Mouse (Mus musculus): ENCODE results near the gene Serpina3a. TPM values are rescaled to one million over a fixed set of nuclear protein-coding genes. Genes with fewer than 3 reads are reported as not detected.
"Not testable (repeated sequence)": the region's sequence is repeated elsewhere in the genome, so short reads cannot be mapped to it uniquely, and the experiment has no call there.

The Serpina3a gene
- polyA plus RNA-seq (2012; rRNA removed), result not detected in 2 replicates

DNA sequence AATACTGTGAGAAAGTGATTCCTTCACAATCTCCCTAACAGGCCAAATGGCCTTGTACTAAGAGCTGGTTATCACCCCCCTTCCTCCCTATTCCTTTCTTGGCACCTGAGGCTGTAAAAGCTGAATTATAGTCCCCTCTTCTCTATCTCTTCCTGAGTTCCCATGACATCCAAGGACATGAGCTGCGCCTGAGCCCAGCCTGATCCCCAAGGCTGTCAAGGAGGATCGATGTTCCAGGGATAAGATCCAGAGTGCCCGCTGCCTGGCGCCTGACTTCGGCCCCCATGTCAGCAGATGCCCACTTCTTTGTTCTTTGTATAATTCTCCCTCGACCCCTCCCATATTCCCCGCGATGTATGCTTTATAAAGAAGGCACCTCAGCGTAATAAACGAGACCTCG lies at the start of gene Serpina3a:
TSS of gene Serpina3a (plus strand) at position 392 of the 400 bp plus-strand sequence.
- not testable (repeated sequence) for DNase-seq; H3K4me3 ChIP-seq (replicated peaks; ENCODE audit: extremely low read depth, low read depth, low read length); H3K4me1 ChIP-seq (ENCODE audit: control insufficient read depth, insufficient read depth, low read length)
- WGBS, result 83% methylated on average over 11 of the region's 11 CpGs

DNA sequence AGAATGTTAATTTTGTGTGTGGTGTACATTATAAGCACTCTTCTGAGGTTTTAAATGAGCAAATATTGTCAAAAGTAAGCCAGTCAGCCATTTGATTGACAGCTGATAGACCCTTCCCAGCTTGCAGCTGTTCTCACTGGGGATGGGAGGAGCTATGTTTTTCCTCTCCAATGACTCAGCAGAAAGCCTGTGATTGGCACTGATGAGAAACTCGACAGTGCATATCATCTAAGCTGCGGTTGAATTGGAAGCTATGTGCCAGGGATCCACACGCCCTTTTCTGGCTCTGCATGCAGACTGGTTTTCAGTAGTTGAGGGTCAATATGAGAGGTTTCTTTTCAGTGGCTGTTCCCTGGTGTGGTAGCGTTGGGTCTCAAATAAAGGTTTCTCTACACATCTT lies 48.0 kb upstream of the Serpina3a start:
- WGBS, result 44% methylated on average over 4 of the region's 4 CpGs
- no peak for TF ChIP-seq POLR2A (IDR thresholded peaks at IDR 0.05; ENCODE audit: borderline replicate concordance, extremely low read depth, low read depth, low read length)
- no peak for TF ChIP-seq CTCF (IDR thresholded peaks at IDR 0.05; ENCODE audit: insufficient read depth, low read length)
- Histone ChIP-seq H3K4me3 (replicated peaks; ENCODE audit: extremely low read depth, low read depth, low read length) (no peak overlapping the region), H3K4me1 (ENCODE audit: control insufficient read depth, insufficient read depth, low read length) (no peaks in the 10 kb centered on the region)
- no peak for DNase-seq

DNA sequence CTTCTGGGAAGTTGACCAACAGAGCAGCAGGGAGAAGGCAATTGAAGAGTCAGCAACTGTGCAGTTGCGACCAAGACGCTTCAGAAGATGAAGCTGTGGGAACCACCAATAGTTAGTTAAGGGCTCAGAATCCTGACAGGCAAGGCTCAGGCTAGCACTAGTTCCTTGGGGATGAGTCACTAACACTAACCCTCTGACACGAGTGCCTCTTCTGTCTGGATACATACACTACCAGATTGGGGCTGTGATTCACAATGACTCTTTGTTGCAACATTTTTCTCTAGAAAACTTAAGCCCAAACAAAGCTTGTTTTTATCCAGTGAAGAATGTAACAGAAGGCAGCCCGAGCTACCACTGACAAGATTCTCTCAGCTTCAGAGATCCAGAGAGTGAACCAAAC lies 47.5 kb upstream of the Serpina3a start:
- 68% methylated on average over 4 of the region's 4 CpGs for WGBS
- TF ChIP-seq POLR2A (IDR thresholded peaks at IDR 0.05; ENCODE audit: borderline replicate concordance, extremely low read depth, low read depth, low read length) (no peak), CTCF (IDR thresholded peaks at IDR 0.05; ENCODE audit: insufficient read depth, low read length) (no peak)
- DNase-seq, result no peak
- Histone ChIP-seq H3K4me1 (ENCODE audit: control insufficient read depth, insufficient read depth, low read length) (no peaks in the 10 kb centered on the region), H3K4me3 (replicated peaks; ENCODE audit: extremely low read depth, low read depth, low read length) (no peak overlapping the region)

DNA sequence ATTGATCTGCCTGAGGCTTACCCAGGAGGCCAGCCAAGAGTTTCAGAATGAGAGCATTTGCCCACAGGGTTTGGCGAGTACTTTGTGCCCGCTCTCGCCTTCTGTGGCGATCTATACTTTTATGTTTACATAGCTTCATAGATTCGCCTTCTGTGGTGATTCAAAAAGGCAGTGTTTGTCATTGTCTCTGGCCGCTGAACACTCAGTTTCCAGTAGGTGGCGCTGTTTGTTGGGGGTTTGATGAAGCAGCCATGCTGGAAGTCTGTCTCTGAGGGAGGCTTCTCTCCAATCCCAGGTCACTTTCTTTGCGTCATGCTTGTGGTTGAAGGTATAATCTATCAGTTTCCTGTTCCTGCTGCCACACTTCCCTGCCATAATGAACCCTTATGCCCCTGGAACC lies 46.3 kb upstream of the Serpina3a start:
- WGBS, result 31% methylated on average over 8 of the region's 8 CpGs
- Histone ChIP-seq H3K4me1 (ENCODE audit: control insufficient read depth, insufficient read depth, low read length) (no peaks in the 10 kb centered on the region), H3K4me3 (replicated peaks; ENCODE audit: extremely low read depth, low read depth, low read length) (no peak overlapping the region)
- peak; percentile 31 for DNase-seq
- peak; percentile 50; the same call in 1 of the 2 replicates for TF ChIP-seq CTCF (IDR thresholded peaks at IDR 0.05; ENCODE audit: insufficient read depth, low read length)
- TF ChIP-seq POLR2A (IDR thresholded peaks at IDR 0.05; ENCODE audit: borderline replicate concordance, extremely low read depth, low read depth, low read length), result no peak

DNA sequence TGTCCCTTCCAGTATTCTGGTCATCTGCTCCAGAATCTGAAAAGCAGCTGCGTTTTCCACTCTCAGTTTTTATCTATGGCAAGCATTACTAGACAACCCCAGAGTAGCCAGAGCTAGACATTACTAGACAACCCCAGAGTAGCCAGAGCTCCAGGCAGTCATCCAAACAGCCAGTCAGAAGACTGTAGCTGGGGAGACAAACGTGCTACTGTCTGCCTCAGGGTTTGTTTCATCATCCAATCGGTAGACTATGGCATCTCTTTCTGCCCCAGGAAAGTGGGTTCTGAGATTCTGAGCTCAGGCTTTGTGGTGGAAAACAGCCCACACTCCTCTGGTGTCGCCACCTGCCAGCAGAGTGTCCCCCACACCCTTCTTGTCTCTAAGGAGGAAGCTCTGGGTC lies 45.0 kb upstream of the Serpina3a start:
- no peak overlapping the region for H3K4me3 ChIP-seq (replicated peaks; ENCODE audit: extremely low read depth, low read depth, low read length)
- 19% methylated on average over 4 of the region's 4 CpGs for WGBS
- no peaks in the 10 kb centered on the region for H3K4me1 ChIP-seq (ENCODE audit: control insufficient read depth, insufficient read depth, low read length)
- DNase-seq, result peak; percentile 14
- no peak for TF ChIP-seq POLR2A (IDR thresholded peaks at IDR 0.05; ENCODE audit: borderline replicate concordance, extremely low read depth, low read depth, low read length)
- no peak for TF ChIP-seq CTCF (IDR thresholded peaks at IDR 0.05; ENCODE audit: insufficient read depth, low read length)

DNA sequence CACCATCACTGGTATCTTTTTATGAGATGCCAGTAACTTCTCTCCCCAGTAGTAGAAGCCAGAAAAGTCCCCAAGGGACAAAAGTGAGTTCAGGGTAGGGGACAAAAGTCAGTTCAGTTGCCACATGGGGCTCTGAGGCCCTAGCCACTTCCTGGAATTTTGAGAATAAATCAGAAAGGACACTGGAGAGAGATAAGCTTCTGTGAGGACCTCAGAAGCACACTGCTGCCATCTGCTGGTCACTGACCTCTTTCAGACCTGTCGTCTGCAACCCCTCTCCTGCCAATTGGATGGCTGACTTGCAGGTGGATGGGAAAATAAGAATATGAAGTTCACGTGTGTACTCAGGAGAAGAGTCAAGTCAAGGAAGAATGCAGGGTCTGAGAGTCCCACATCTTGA lies 42.9 kb upstream of the Serpina3a start:
- no peak for TF ChIP-seq POLR2A (IDR thresholded peaks at IDR 0.05; ENCODE audit: borderline replicate concordance, extremely low read depth, low read depth, low read length)
- TF ChIP-seq CTCF (IDR thresholded peaks at IDR 0.05; ENCODE audit: insufficient read depth, low read length), result peak; percentile 78
- Histone ChIP-seq H3K4me3 (replicated peaks; ENCODE audit: extremely low read depth, low read depth, low read length) (no peak overlapping the region), H3K4me1 (ENCODE audit: control insufficient read depth, insufficient read depth, low read length) (no peaks in the 10 kb centered on the region)
- DNase-seq, result peak; percentile 67
- 5% methylated on average over 2 of the region's 2 CpGs for WGBS

DNA sequence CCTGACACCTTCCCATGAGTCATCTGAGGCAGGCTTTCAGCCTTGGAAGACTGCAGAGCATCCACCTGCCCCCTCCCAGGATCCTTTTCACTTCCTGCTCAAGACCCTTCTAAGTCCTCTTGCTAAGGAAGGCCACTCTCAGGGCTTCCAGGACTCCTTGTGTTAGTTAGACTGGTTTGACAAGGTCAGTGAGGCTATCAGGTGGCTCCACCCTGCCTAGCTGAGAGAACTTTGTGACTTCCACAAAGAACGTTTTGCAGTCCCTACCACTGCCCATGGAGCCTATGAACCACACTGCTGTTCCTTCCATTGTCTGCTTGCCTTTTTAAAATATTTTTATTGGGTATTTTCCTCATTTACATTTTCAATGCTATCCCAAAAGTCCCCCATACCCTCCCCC lies 40.8 kb upstream of the Serpina3a start:
- no peak for DNase-seq
- no peak for TF ChIP-seq CTCF (IDR thresholded peaks at IDR 0.05; ENCODE audit: insufficient read depth, low read length)
- Histone ChIP-seq H3K4me3 (replicated peaks; ENCODE audit: extremely low read depth, low read depth, low read length) (no peak overlapping the region), H3K4me1 (ENCODE audit: control insufficient read depth, insufficient read depth, low read length) (no peaks in the 10 kb centered on the region)
- WGBS, result 19% methylated on average over 1 of the region's 1 CpGs

DNA sequence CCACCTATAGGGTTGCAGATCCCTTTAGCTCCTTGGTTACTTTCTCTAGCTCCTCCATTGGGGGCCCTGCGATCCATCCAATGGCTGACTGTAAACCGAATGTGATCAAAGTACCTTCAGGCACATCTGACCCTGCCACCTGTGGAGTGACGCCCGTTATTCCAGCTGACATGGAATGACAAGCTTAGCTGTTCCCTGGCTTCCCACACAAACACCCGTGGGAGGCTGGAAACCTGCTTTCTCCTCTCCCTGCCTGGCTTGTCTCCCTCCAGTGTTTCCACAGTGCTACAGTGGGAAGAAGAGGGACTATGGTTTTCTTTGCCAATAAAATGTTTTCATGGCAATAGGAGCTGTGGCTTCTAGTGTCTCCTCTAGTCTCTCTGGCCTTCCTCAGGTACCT lies 40.2 kb upstream of the Serpina3a start:
- TF ChIP-seq CTCF (IDR thresholded peaks at IDR 0.05; ENCODE audit: insufficient read depth, low read length) (no peak), POLR2A (IDR thresholded peaks at IDR 0.05; ENCODE audit: borderline replicate concordance, extremely low read depth, low read depth, low read length) (no peak)
- Histone ChIP-seq H3K4me1 (ENCODE audit: control insufficient read depth, insufficient read depth, low read length) (no peaks in the 10 kb centered on the region), H3K4me3 (replicated peaks; ENCODE audit: extremely low read depth, low read depth, low read length) (no peak overlapping the region)
- DNase-seq, result no peak
- 67% methylated on average over 5 of the region's 5 CpGs for WGBS

DNA sequence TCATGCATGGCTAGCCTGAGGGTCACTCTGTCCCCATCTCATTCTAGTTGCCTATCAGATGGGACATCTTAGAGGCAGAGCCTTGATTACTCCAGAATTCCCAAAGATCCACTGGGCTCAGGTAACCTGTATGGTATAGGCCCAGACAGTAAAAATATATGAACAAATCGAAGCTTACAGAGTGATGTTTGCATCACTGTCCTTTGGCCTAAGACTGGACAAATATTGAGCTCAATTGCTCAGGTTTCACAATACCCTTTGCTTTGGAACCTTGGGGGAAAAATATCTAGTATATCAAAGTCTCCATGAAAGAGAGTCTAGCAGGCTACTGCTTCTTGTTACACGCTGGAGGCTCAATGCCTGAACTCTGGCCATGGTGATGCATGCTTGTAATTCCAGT lies 22.4 kb upstream of the Serpina3a start:
- Histone ChIP-seq H3K4me3 (replicated peaks; ENCODE audit: extremely low read depth, low read depth, low read length) (no peak overlapping the region), H3K4me1 (ENCODE audit: control insufficient read depth, insufficient read depth, low read length) (no peaks in the 10 kb centered on the region)
- no peak for DNase-seq
- TF ChIP-seq POLR2A (IDR thresholded peaks at IDR 0.05; ENCODE audit: borderline replicate concordance, extremely low read depth, low read depth, low read length), result no peak
- TF ChIP-seq CTCF (IDR thresholded peaks at IDR 0.05; ENCODE audit: insufficient read depth, low read length), result no peak
- 52% methylated on average over 2 of the region's 2 CpGs for WGBS

DNA sequence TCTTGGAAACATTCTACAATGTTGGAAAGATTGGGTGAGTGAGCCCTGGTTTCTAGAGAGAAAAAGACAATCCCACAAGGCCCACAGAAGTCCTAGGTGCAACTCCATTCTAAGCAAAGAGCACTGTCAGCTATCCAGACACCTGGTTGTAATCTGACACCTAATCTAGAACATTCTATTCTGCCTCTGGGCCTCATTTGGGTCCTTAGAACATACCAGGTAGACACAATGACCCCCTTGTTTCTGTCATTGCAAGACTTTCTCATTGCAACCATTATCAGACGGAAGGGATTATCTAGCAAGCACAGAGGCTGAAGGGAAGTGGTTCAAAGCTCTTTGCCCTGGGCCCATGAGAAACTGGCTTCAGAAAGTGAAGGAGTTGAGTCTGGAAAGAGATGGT lies 21.2 kb upstream of the Serpina3a start:
- DNase-seq, result no peak
- H3K4me1 ChIP-seq (ENCODE audit: control insufficient read depth, insufficient read depth, low read length), result no peaks in the 10 kb centered on the region
- no peak overlapping the region for H3K4me3 ChIP-seq (replicated peaks; ENCODE audit: extremely low read depth, low read depth, low read length)
- no peak for TF ChIP-seq CTCF (IDR thresholded peaks at IDR 0.05; ENCODE audit: insufficient read depth, low read length)
- no peak for TF ChIP-seq POLR2A (IDR thresholded peaks at IDR 0.05; ENCODE audit: borderline replicate concordance, extremely low read depth, low read depth, low read length)
- 91% methylated on average over 1 of the region's 1 CpGs for WGBS

DNA sequence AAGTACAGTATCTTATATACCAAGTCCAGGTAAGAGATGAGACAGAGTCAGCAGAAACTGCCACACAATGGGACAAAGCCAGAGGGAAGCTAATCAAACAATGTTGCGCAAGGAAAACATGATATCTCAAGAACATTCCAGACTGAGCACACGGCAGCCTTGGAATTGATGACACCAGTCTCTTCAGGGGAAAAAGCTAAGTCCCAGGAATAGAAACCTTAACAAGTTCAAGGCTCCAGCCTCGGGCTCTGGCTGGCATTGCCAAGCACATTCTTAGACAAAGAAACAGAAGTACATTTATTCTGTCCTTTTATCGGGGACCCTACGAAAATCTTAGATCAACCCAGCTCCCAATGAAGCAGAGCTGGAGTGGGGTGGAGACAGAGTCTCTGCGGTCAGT lies 11.8 kb upstream of the Serpina3a start, which contains the start of gene Serpina5:
TSS of gene Serpina5 (plus strand) at position 346 of the 400 bp plus-strand sequence.
- TF ChIP-seq CTCF (IDR thresholded peaks at IDR 0.05; ENCODE audit: insufficient read depth, low read length) (no peak), POLR2A (IDR thresholded peaks at IDR 0.05; ENCODE audit: borderline replicate concordance, extremely low read depth, low read depth, low read length) (no peak)
- Histone ChIP-seq H3K4me1 (ENCODE audit: control insufficient read depth, insufficient read depth, low read length) (no peaks in the 10 kb centered on the region), H3K4me3 (replicated peaks; ENCODE audit: extremely low read depth, low read depth, low read length) (no peak within 1 kb of the TSS)
- 78% methylated on average over 6 of the region's 6 CpGs for WGBS
- DNase-seq, result no peak
